8 mouse cellular contexts compared by ENCODE assay signal in the genomic region with DNA sequence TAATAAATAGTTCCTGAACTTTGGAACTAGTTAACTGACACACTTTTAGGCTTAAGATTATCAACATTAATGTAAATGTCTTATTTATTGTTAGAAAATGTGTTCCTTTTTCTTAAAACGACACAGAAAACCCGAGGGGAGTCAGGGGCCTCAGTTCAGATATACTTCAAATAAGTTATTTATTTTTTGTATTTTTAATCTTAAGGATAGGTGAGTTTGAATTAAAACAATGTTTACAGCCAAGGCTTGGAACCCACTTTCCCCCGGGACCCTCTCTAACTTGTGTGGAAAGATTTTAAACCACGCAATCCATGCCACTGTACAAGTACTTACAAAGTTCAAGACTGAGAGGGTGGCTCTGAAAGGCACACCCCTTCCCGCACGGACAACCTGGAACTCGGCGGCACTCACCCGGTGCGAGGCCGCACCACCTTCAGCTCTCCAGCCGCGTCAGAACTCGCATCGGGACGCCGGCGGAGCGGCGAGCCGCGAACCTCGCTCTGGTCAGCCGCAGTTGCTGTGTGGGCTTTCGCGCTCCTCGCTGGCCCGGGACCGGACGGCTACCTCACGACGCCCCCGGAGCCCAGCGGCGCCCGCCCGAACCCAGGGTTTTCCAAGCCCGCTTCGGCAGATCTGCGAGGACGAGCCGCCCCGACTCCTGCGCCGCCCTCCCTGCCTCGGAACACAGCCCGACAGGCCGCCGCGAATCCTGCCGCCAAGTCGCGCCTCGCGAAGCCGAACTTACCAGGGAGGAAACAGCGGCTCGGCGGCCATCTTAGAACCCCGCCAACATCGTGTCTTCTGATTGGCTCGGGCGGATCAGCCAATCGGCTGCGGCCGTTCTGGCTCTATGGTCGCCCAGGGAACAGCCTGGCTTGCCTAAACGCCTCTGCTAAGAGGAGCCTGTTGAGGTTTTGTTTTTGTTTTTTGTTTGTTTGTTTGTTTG. TPM values are rescaled to one million over a fixed set of nuclear protein-coding genes. Genes with fewer than 3 reads are reported as not detected.
DNase-seq lines count a peak whose midpoint lies in the region; ATAC-seq and TF ChIP-seq lines count a peak whose summit lies in the region.

Fam204a (minus strand) TSS at position 803 of the 946 bp plus-strand sequence.

- ATAC-seq in embryonic facial prominence, embryonic 15.5 days (ENCODE audit: insufficient number of reproducible peaks, low FRiP score, low TSS enrichment, low read depth): peak; percentile 98
- peak; percentile 100 for ATAC-seq in kidney, embryonic 15.5 days (replicated peaks; ENCODE audit: low FRiP score)
- peak; percentile 100 for ATAC-seq in monocyte, adult 5-6 weeks (replicated peaks; ENCODE audit: insufficient number of reproducible peaks, low FRiP score, low TSS enrichment, poor library complexity, severe bottlenecking)

- no peaks in the 10 kb centered on the region for H3K4me1 ChIP-seq in bone marrow, adult 2 months (ENCODE audit: control insufficient read depth, insufficient read depth, low read length)
- H3K4me1 ChIP-seq in embryonic facial prominence, embryonic 15.5 days: peaks cover 9% of the 10 kb centered on the region; the same call in 1 of the 2 replicates
- peaks cover 9% of the 10 kb centered on the region; the same call in 1 of the 2 replicates for H3K4me1 ChIP-seq in heart, embryonic 10.5 days
- H3K4me1 ChIP-seq in kidney, embryonic 15.5 days: peaks cover 14% of the 10 kb centered on the region

- DNase-seq in 416B (ENCODE audit: low read depth): peak; percentile 95
- DNase-seq in heart, embryonic 10.5 days (ENCODE audit: low spot score): peak; percentile 97
- DNase-seq in liver: peak; percentile 93
- DNase-seq in spleen, postnatal 4 days (ENCODE audit: low spot score in 2 of 2): peak; percentile 93 to 96

- H3K4me3 ChIP-seq in bone marrow, adult 2 months (replicated peaks; ENCODE audit: control insufficient read depth, low read depth, low read length): peak within 1 kb of the TSS; percentile 93
- H3K4me3 ChIP-seq in embryonic facial prominence, embryonic 15.5 days (replicated peaks): peak within 1 kb of the TSS; percentile 92
- peak within 1 kb of the TSS; percentile 83 for H3K4me3 ChIP-seq in heart, embryonic 10.5 days
- peak within 1 kb of the TSS; percentile 85 for H3K4me3 ChIP-seq in kidney, embryonic 15.5 days (replicated peaks)

- H3K27me3 ChIP-seq in embryonic facial prominence, embryonic 15.5 days: no peaks in the 10 kb centered on the region
- no peaks in the 10 kb centered on the region for H3K27me3 ChIP-seq in heart, embryonic 10.5 days (ENCODE audit: insufficient read depth, poor library complexity, severe bottlenecking)
- 0 out of 2 replicates have a peak, but pooled peaks cover 5% of the 10 kb centered on the region for H3K27me3 ChIP-seq in kidney, embryonic 15.5 days

- TF ChIP-seq POLR2A in bone marrow, adult 2 months (IDR thresholded peaks at IDR 0.05; ENCODE audit: borderline replicate concordance, control insufficient read depth, low read depth, low read length): peak; percentile 94

- peak within 1 kb of the TSS; percentile 98 for H3K27ac ChIP-seq in bone marrow, adult 2 months (ENCODE audit: control insufficient read depth, insufficient read depth, low read depth, low read length, poor library complexity)
- peak within 1 kb of the TSS; percentile 99 for H3K27ac ChIP-seq in embryonic facial prominence, embryonic 15.5 days (replicated peaks)
- peak within 1 kb of the TSS; percentile 96 for H3K27ac ChIP-seq in heart, embryonic 10.5 days
- peak within 1 kb of the TSS; percentile 100 for H3K27ac ChIP-seq in kidney, embryonic 15.5 days

- under 1% methylated on average over 67 of the region's 68 CpGs for WGBS in bone marrow, adult 2 months
- under 1% methylated on average over 67 of the region's 68 CpGs for WGBS in embryonic facial prominence, embryonic 15.5 days
- under 1% methylated on average over 68 of the region's 68 CpGs for WGBS in heart, embryonic 10.5 days
- under 1% methylated on average over 65 of the region's 68 CpGs for WGBS in kidney, embryonic 15.5 days

- no peak for TF ChIP-seq CTCF in bone marrow, adult 2 months (IDR thresholded peaks at IDR 0.05; ENCODE audit: control insufficient read depth, insufficient read depth, low read length)

- H3K4me2 ChIP-seq in embryonic facial prominence, embryonic 15.5 days (replicated peaks): peak within 1 kb of the TSS; percentile 48
- H3K4me2 ChIP-seq in kidney, embryonic 15.5 days: peak within 1 kb of the TSS; percentile 58

- no peaks in the 10 kb centered on the region for H3K36me3 ChIP-seq in embryonic facial prominence, embryonic 15.5 days
- H3K36me3 ChIP-seq in heart, embryonic 10.5 days: 0 out of 2 replicates have a peak, but pooled peaks cover 4% of the 10 kb centered on the region
- H3K36me3 ChIP-seq in kidney, embryonic 15.5 days: peaks cover 13% of the 10 kb centered on the region; the same call in 1 of the 2 replicates

- no peaks in the 10 kb centered on the region for H3K9me3 ChIP-seq in embryonic facial prominence, embryonic 15.5 days (replicated peaks)
- H3K9me3 ChIP-seq in heart, embryonic 10.5 days: no peaks in the 10 kb centered on the region
- H3K9me3 ChIP-seq in kidney, embryonic 15.5 days (replicated peaks): no peaks in the 10 kb centered on the region

- H3K9ac ChIP-seq in embryonic facial prominence, embryonic 15.5 days: peak within 1 kb of the TSS; percentile 91
- peak within 1 kb of the TSS; percentile 99 for H3K9ac ChIP-seq in kidney, embryonic 15.5 days

RNA-seq across cellular contexts. Expression of gene Fam204a, which starts in this region (rescaled TPM):
- polyA plus RNA-seq in bone marrow, adult 2 months (2011; ENCODE audit: insufficient read depth, insufficient read length, low replicate concordance, missing spikeins): 22.8 and 26.8 TPM in 2 replicates
- 48.2 and 50.1 TPM in 2 replicates for polyA plus RNA-seq in embryonic facial prominence, embryonic 15.5 days (2015; fragmentation: Nextera tagmentation; extraction: Ambion mirVana)
- polyA plus RNA-seq in heart, embryonic 10.5 days (2016; fragmentation: Nextera tagmentation; extraction: Ambion mirVana): 36.9 and 41.0 TPM in 2 replicates
- polyA plus RNA-seq in kidney, embryonic 15.5 days (2015; fragmentation: Nextera tagmentation; extraction: Ambion mirVana): 52.5 and 58.3 TPM in 2 replicates
- 139 to 145 TPM (median 142 TPM) in 3 replicates for total RNA-seq in monocyte, adult 5-6 weeks (2017)

Comparison
In these comparisons a context has a peak if more than half of its experiments do, and no peak if none do; other contexts are left out.
1. Peak in every context shown above with its lines: DNase-seq, ATAC-seq, H3K4me3 ChIP-seq and H3K27ac ChIP-seq.